Mouse (Mus musculus) brain, embryonic 14.5 days (tissue): ENCODE results near the gene Alpk1. TPM values are rescaled to one million over a fixed set of nuclear protein-coding genes. Genes with fewer than 3 reads are reported as not detected.

Experiments
- DNase-seq: peaks from one replicate; pipeline ENCODE4 v3.0.0-alpha.2; 2011; ENCODE audit warnings: low read depth
- CTCF ChIP-seq: fragments of 200-500 bp; IDR thresholded peaks from 2 replicates; pipeline ENCODE4 v1.5.1; 2012; ENCODE audit warnings: inconsistent platforms, mild to moderate bottlenecking, moderate library complexity, borderline replicate concordance; ENCODE audit not compliant: insufficient read depth, insufficient read length; ENCODE audit errors: extremely low read depth
- POLR2A ChIP-seq: fragments of 200-500 bp; IDR thresholded peaks from 2 replicates; pipeline ENCODE4 v1.6.1; 2012; ENCODE audit warnings: mild to moderate bottlenecking, inconsistent platforms, borderline replicate concordance; ENCODE audit not compliant: poor library complexity, insufficient read depth, insufficient read length, severe bottlenecking; ENCODE audit errors: extremely low read depth
- polyA plus RNA-seq: library from polyadenylated mRNA; depleted of rRNA; stranded (reverse); fragments of >200 nt; gene quantifications from 2 replicates; pipeline ENCODE4 v1.2.3, GENCODE M21; 2012

The Alpk1 gene
- polyA plus RNA-seq, 1 experiment, result 2.2 TPM

DNA sequence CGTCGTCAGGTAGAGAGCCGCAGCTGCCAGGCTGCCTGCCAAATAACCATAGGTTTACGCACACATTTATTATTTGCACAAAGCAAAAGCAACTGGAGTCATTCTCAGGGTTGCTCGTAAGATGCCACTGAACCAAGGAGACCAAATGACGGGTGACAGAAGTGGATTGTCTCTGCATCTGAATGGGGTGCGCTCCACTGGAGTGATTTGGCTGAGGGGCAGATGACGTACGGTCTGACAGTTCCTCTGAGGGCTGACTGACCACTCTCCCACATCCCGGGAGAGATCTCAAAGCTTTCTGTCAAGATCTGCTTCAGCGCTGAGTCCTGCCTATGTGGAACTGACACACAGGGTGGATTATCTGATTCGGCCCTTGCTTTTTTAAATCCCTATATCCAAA is 24.7 kb upstream of the Alpk1 start:
- no peak for TF ChIP-seq CTCF
- TF ChIP-seq POLR2A, result no peak
- no peak for DNase-seq

DNA sequence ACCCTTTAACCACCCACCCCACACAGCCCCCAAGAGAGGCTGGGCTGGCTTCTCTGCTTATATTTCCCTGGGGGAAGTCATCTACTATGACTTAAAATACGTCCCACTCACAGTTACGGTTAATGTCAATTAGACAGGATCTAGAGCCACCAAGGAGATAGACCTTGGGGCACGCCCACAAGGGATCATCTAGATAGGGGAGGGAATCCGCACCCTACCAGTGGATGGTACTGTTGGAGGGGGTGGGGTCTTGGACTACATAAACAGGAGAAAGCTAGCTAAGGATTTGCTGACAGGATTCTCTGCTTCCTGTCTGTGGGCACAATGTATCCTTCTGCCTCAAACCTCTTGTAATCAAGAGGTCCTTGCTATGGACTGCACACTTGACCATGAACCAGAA is 24.1 kb upstream of the Alpk1 start:
- no peak for DNase-seq
- TF ChIP-seq POLR2A (no peak), CTCF (no peak)

DNA sequence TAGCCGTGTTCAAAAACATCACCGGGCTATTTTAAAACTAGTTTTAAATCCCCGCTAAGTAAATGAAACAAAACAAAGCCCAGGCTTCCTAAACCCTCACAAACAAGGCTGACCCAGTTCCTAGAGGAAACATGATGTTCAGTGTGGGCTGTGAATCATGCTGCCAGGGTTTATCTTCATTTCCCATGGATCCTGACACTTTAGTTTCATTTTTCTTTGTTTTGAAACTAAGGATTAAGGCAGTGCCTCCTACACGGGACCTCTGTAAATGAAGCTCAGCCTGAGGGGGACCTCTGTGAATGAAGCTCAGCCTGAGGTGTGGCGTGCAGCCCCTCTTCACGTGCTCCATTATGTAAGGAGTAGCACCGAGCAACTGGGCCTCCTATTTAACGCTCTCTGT is 22.5 kb upstream of the Alpk1 start:
- DNase-seq, result no peak
- TF ChIP-seq POLR2A (no peak), CTCF (no peak)

DNA sequence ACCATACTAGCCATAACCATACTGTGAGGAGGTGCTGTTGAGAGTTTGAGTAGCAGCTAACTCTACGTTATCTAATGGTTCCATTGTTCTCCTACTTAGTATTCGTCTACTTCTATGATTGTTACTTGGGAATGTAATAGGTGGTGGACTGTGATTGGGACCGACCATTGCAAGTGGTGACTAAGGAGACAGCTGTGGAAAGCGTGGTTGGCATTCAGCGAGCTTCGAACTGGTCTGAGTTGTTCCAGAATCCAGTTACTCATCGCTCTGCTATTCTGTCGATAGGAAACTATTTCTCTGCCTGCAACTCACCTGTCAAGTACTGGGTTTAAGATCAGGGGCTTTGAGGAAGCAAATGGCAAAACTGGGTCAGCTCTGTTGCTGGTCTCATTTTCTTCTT is 20.8 kb upstream of the Alpk1 start:
- DNase-seq, result no peak

DNA sequence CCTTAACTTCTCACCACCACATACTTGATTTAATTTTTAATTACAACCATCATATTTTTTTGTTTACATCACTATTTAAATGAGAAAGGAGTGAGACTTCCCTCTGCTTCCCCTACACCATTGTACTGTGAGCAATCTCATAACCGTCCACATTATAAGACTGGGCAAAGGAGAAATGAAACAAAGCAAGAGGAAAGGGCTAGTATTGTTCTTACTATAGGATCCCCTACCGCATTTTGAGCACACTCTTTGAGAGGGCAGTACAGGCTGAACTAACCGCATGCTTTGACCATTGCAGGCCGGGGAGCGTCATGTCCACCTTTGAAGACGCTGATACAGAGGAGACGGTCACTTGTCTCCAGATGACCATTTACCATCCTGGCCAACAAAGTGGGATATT is 15.9 kb upstream of the Alpk1 start:
- TF ChIP-seq CTCF (no peak), POLR2A (no peak)
- DNase-seq, result no peak

More for the DNA sequence above, 20.8 kb upstream of the Alpk1 start:
- no peak for TF ChIP-seq POLR2A
- no peak for TF ChIP-seq CTCF

DNA sequence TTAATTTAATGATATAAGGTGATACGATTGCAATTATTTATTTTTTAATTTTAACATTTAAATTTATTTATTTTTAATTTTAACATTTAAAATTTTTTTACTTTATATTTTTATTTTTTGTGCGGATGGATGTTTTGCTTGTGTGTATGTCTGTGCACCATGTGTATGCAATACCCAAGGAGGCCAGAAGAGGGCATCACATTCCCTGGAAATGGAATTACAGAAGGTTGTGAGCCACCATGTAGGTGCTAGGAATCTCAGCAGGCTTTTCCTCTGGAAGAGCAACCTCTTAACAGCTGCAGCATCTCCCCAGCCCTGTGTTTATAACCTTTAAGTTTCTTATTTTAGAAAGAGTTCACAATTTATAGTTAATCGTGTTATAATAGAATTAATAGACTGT is 15.4 kb upstream of the Alpk1 start:
- TF ChIP-seq POLR2A (no peak), CTCF (peak; percentile 22; the same call in 1 of the 2 replicates)
- DNase-seq, result no peak

DNA sequence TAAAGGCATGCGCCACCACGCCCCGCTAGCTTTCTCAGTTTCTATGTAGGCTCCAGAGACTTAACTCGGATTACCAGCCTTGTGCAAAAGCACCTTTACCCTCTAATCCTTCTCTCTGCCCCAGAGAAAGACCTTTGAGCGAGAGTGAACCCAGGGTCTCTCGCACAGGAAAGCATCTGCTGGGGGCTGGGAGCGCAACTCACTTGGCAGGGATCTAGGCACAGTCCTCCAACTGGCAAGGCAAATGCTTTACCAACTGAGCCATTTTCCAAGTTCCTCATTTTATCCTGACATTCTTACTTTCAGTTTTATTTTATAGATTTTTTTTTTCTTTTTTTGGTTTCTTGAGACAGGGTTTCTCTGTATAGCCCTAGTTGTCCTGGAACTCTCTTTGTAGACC is 12.7 kb upstream of the Alpk1 start:
- DNase-seq, result no peak
- TF ChIP-seq CTCF (no peak), POLR2A (no peak)

DNA sequence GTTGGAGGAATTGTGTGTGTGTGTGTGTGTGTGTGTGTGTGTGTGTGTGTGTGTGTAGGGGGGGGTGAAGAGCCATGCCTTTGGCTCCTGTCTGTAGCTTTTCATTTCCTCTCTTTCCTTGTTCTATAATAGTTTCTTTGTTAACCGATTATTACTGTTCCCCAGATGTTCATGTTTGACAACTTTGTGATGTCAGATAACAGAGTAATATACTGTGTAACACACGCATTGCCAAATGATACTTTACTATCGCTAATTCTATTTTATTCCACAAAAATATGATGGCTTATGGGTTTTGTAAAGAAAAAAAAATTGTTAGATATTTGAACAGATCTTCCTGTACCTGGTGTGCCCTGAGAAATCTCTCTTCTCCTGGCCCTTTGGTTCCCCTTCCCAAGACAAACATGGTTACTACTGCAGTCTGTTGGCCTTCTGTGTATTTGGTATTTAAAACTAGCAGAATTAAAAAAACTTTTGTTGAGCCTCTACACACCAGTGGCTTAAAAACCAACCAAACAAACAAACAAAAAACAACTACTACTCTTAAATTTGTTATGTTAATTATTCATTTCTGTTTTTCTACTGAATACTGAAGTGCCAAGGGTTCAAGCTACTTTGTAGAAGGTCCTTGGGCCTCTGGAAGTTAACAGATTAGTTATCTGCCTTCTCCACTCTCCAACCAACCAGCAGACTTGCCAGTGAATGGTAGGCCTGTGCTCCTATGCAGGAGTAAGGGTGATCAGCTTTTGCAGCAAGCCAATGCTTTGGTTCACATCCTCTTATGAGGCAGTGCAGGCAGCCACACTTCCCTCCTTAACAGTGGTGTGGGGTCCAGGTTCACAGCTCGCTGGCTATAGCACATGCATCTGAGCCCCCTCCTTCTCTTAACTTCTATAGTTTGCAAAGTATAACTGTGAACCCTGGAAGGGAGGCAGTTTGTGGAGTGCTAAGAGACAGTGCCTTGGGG is 11.6 kb upstream of the Alpk1 start:
- no peak for TF ChIP-seq CTCF
- TF ChIP-seq POLR2A, result no peak

DNA sequence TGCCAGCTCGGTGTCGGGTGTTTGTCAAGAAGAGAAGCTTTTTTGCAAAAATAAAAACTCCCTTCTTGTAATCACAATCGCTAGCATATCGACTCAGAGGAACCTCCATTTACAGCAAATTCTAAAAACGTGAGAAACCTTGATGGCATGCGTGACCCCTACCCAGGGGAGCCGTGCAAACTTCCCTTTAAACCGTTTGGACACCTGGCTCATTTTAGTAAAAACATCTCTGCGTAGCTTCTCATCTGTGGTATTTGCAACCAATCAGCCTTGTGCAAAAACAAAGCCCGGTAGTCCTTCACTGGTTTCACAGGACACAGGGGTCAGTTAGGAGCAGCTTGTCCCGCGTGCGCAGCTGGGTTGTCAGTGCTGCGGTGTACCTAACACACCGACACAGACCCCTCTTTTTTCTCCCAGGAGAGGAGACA is 10.7 kb upstream of the Alpk1 start:
- peak; percentile 30 for DNase-seq
- no peak for TF ChIP-seq CTCF
- no peak for TF ChIP-seq POLR2A

More for the DNA sequence above, 11.6 kb upstream of the Alpk1 start:
- DNase-seq, result no peak

DNA sequence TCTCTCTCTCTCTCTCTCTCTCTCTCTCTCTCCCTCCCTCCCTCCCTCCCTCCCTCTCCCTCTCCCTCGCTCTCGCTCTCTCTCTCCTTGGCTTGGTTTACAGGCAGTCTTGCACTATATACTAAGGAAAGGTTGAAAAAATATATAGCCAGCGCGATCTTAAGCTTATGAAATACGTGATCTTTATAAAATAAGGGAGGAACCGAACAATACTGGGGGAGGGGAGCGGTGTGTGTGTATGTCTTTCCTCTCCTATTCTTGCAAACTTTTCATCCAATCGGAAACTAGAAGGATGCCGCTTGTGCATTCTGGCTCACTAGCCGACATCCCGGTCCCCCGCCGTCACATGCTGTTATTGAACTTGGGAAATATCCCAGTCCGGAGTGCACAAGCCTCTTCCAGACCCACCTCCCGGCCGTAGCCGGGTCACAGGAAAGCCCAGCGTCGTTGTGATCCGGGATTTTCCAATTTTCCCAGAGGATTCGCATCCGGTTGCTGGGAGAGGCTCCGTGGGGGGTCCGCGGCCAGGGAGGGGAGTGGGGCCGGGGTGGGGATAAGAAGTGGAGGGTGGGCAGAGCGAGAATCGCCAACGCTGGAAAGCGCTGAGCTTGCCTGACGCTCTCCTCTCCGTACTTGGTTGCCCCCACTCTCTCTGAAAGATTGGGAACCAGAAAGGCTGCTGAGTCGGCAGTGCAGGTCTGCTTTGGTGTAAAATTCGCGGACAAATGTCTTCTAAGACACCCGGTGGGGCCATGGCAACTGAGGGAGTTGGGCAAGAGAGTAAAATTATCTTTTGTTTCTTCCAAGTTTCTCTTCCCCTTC is 10.1 kb upstream of the Alpk1 start:
- no peak for TF ChIP-seq POLR2A
- no peak for TF ChIP-seq CTCF
- peak; percentile 74 for DNase-seq

DNA sequence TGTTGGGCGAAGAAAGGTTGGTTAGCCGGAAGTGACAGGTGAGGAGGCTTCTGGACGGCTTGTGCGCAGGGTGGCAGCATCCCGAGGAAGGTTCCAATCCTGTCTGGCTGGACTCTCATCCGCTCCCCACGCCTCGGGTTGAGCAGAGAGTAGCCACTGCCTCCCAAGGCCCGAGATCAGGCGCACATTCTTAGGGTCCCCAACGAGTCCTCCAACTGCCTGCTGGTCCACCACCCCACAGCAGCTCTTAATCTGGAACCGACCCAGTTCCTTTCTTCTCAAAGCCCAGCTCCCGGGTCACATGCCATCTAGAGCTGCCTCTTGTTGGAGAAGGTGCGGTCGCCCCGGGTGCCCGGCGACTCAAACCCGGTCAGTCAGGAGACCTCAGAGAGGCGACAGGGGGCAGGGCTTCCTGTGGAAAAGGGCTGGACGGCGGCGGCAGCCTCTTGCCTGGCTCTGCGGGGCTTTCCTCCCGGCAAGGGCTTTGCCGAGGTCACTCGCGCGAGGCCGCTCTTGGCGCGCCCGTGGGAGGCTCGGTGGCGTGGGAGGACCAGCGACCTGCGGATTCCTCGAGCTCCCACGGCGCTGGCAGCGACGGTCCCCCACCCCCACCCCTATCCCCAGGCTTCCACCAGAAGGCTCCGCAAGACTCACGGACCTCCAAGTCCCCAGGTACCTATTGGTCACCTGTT is 9.3 kb upstream of the Alpk1 start, which contains the start of gene Tifa:
Tifa (plus strand) TSS at position 306 of the 692 bp plus-strand sequence.
- TF ChIP-seq POLR2A, result no peak
- TF ChIP-seq CTCF, result no peak
- DNase-seq, result peak; percentile 54

DNA sequence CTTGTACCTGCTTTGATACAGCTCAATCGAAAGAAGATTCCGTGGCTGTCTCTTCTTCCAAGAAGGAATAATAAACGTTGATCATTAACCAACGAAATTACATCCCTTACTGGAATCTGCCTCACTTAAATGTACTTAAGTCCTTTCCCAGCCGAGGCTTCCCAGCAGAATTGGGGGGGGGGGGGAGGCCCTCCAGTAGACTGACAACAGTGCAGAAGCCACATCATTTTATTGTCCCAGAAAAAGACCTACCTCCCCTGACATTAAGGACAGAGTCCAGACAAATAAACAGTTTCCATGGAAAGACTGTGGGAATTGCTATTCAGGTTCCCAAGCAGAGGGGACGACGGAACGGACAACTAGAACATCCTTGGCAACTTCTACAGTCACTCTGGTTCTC is 8.6 kb upstream of the Alpk1 start:
- TF ChIP-seq CTCF, result no peak
- no peak for TF ChIP-seq POLR2A

More for the DNA sequence above, 8.6 kb upstream of the Alpk1 start:
- no peak for DNase-seq
